In the genomic region with DNA sequence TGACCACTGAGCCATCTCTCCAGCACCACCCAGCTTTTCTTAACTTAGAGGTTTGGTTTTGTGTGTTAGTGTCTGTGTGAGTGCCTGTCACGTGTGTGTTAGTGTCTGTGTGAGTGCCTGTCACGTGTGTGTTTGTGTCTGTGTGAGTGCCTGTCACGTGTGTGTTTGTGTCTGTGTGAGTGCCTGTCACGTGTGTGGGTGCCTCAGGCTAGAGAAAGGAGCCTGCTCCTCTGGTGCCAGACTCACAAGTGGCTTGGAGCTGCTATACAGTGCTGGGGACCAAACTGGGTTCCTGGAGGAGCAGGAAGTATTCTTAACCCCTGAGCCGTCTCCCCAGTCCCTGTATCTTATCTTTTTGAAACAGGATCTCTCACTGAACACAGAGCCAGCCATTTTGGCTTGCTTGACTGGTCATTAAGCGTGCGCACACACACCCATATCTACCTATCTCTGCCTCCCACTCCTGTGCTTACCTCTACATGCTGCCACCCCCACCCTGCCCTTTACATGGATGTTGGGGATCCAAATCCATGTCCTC, we compare ENCODE assay signal across 15 mouse cellular contexts. TPM values are rescaled to one million over a fixed set of nuclear protein-coding genes. Genes with fewer than 3 reads are reported as not detected.
DNase-seq lines count a peak whose midpoint lies in the region; ATAC-seq and TF ChIP-seq lines count a peak whose summit lies in the region.
"Had no signal": no experiment of that assay in that cellular context is flagged by ENCODE, and none has a peak within 500 bp of the region (broad histone marks: within the 10 kb centered on the region; RNA-seq: fewer than 3 reads in every experiment).

No protein-coding gene starts in this region.

- peaks cover 86% of the 10 kb centered on the region for H3K36me3 ChIP-seq in lung, embryonic 14.5 days (ENCODE audit: insufficient read depth)
- peaks cover 11% of the 10 kb centered on the region; the same call in 1 of the 2 replicates for H3K36me3 ChIP-seq in intestine, embryonic 16.5 days (ENCODE audit: control insufficient read depth, insufficient read depth, low read length)

- H3K9ac ChIP-seq in lung, embryonic 14.5 days = no peak overlapping the region
- no peak overlapping the region for H3K9ac ChIP-seq in intestine, embryonic 16.5 days (ENCODE audit: low read depth, low read length)
- H3K9ac ChIP-seq: limb, embryonic 12.5 days had no signal

- H3K27me3 ChIP-seq in lung, embryonic 14.5 days (ENCODE audit: insufficient read depth, low read length) = no peaks in the 10 kb centered on the region
- H3K27me3 ChIP-seq in intestine, embryonic 16.5 days (replicated peaks; ENCODE audit: control insufficient read depth, insufficient read depth, low read length) = no peaks in the 10 kb centered on the region
- H3K27me3 ChIP-seq: CH12.LX; limb, embryonic 12.5 days had no signal

- H3K4me1 ChIP-seq in lung, embryonic 14.5 days (ENCODE audit: insufficient read depth) = no peaks in the 10 kb centered on the region
- no peaks in the 10 kb centered on the region for H3K4me1 ChIP-seq in intestine, embryonic 16.5 days (ENCODE audit: control insufficient read depth, insufficient read depth, low read length)
- H3K4me1 ChIP-seq: limb, embryonic 12.5 days had no signal

- no peak for DNase-seq in lung, embryonic 14.5 days
- no peak for DNase-seq in lung, adult 18-20 months
- DNase-seq in c-Kit-positive CD71-negative TER-119-negative erythroid progenitor cells, embryonic 14.5 days (ENCODE audit: low read depth) = peak; percentile 9
- no peak for DNase-seq in left cerebral cortex, adult 2 months (ENCODE audit: extremely low spot score in 1 of 2, low spot score in 2 of 2)
- DNase-seq in cerebellum, adult 11-12 months = no peak
- DNase-seq: adrenal gland, postnatal 14 days; cerebellum, adult 2 months; heart, adult 18-20 months; kidney, postnatal 36 days; layer of hippocampus, postnatal 36 days; right cerebral cortex, postnatal 14 days had no signal

- TF ChIP-seq CTCF in lung, embryonic 14.5 days (IDR thresholded peaks at IDR 0.05; ENCODE audit: low read depth) = no peak
- no peak for TF ChIP-seq CTCF in left cerebral cortex, adult 2 months (IDR thresholded peaks at IDR 0.05)

- no peak overlapping the region for H3K4me3 ChIP-seq in lung, embryonic 14.5 days (ENCODE audit: low read depth, low read length)
- no peak overlapping the region for H3K4me3 ChIP-seq in intestine, embryonic 16.5 days (ENCODE audit: low read length)
- H3K4me3 ChIP-seq in left cerebral cortex, adult 2 months = no peak overlapping the region
- H3K4me3 ChIP-seq: limb, embryonic 12.5 days had no signal

- no peak overlapping the region for H3K4me2 ChIP-seq in lung, embryonic 14.5 days
- H3K4me2 ChIP-seq in intestine, embryonic 16.5 days (ENCODE audit: low read depth, low read length) = no peak overlapping the region
- H3K4me2 ChIP-seq: limb, embryonic 12.5 days had no signal

- H3K27ac ChIP-seq in lung, embryonic 14.5 days (ENCODE audit: low read depth) = no peak overlapping the region
- no peak overlapping the region for H3K27ac ChIP-seq in intestine, embryonic 16.5 days (ENCODE audit: low read length)
- H3K27ac ChIP-seq in left cerebral cortex, adult 2 months = no peak overlapping the region
- H3K27ac ChIP-seq: limb, embryonic 12.5 days had no signal

- WGBS in lung, embryonic 14.5 days = 81% methylated on average over 7 of the region's 7 CpGs
- WGBS in intestine, embryonic 16.5 days = 96% methylated on average over 7 of the region's 7 CpGs

- H3K9me3 ChIP-seq in lung, embryonic 14.5 days (ENCODE audit: low read depth, low read length) = no peaks in the 10 kb centered on the region
- H3K9me3 ChIP-seq in intestine, embryonic 16.5 days (ENCODE audit: control insufficient read depth, low read length) = no peaks in the 10 kb centered on the region
- H3K9me3 ChIP-seq: limb, embryonic 12.5 days had no signal

- ATAC-seq in lung, embryonic 14.5 days (ENCODE audit: insufficient read depth) = peak; percentile 58
- ATAC-seq in intestine, embryonic 16.5 days = peak; percentile 64
- peak; percentile 96 for ATAC-seq in megakaryocyte-erythroid progenitor cell, adult 5-6 weeks (replicated peaks; ENCODE audit: low FRiP score, low TSS enrichment, poor library complexity, severe bottlenecking)

- intact Hi-C loops in left cerebral cortex, adult 2 months (cut with DNase I) = no loop called here

RNA-seq across cellular contexts. Expression of gene Fnbp4, which starts 29.5 kb away (rescaled TPM):
- 96.9 and 106 TPM in 2 replicates for polyA plus RNA-seq in lung, embryonic 14.5 days (2014; fragmentation: Nextera tagmentation; extraction: Ambion mirVana)
- polyA plus RNA-seq in intestine, embryonic 16.5 days (2015; fragmentation: Nextera tagmentation; extraction: Ambion mirVana) = 53.2 and 53.7 TPM in 2 replicates
- 185 and 203 TPM in 2 replicates for total RNA-seq in megakaryocyte-erythroid progenitor cell, adult 5-6 weeks (2014; fragmentation: Nextera tagmentation)
- total RNA-seq in megakaryocyte-erythroid progenitor cell, adult 5-6 weeks (2017) = 133 and 153 TPM in 2 replicates
- total RNA-seq in left cerebral cortex, adult 2 months (2021) = 10 to 100 TPM; 63.1 to 72.4 TPM

RNA-seq across cellular contexts. Expression of gene Nup160, which starts 38.6 kb away (rescaled TPM):
- polyA plus RNA-seq in lung, embryonic 14.5 days (2014; fragmentation: Nextera tagmentation; extraction: Ambion mirVana) = 59.6 and 63.9 TPM in 2 replicates
- 34.2 and 36.1 TPM in 2 replicates for polyA plus RNA-seq in intestine, embryonic 16.5 days (2015; fragmentation: Nextera tagmentation; extraction: Ambion mirVana)
- total RNA-seq in megakaryocyte-erythroid progenitor cell, adult 5-6 weeks (2014; fragmentation: Nextera tagmentation) = 80.6 and 105 TPM in 2 replicates
- 50.0 and 57.4 TPM in 2 replicates for total RNA-seq in megakaryocyte-erythroid progenitor cell, adult 5-6 weeks (2017)
- total RNA-seq in left cerebral cortex, adult 2 months (2021) = 10 to 100 TPM; 15.2 to 25.4 TPM
